Mouse (Mus musculus) monocyte, adult 5-6 weeks (primary cell): ENCODE measurements around the gene Krt86. TPM values are rescaled to one million over a fixed set of nuclear protein-coding genes. Genes with fewer than 3 reads are reported as not detected.
"Not testable (repeated sequence)": the region's sequence is repeated elsewhere in the genome, so short reads cannot be mapped to it uniquely, and the experiment has no call there.

ENCODE experiments used
- ATAC-seq: fragments of 153-309, 156-312 bp; replicated peaks from 2 replicates; pipeline ENCODE4 v1.8.0; 2017; ENCODE audit warnings: mild to moderate bottlenecking; ENCODE audit not compliant: low TSS enrichment, insufficient number of reproducible peaks, severe bottlenecking, poor library complexity, low FRiP score
- total RNA-seq: library from RNA; stranded (forward); fragments of 200-1000, 200-491, 200-594 nt; gene quantifications from 3 replicates; pipeline ENCODE4 v1.2.3, GENCODE M21; 2017

Krt86 gene
- total RNA-seq, 1 experiment from 2014 or later: not detected

DNA sequence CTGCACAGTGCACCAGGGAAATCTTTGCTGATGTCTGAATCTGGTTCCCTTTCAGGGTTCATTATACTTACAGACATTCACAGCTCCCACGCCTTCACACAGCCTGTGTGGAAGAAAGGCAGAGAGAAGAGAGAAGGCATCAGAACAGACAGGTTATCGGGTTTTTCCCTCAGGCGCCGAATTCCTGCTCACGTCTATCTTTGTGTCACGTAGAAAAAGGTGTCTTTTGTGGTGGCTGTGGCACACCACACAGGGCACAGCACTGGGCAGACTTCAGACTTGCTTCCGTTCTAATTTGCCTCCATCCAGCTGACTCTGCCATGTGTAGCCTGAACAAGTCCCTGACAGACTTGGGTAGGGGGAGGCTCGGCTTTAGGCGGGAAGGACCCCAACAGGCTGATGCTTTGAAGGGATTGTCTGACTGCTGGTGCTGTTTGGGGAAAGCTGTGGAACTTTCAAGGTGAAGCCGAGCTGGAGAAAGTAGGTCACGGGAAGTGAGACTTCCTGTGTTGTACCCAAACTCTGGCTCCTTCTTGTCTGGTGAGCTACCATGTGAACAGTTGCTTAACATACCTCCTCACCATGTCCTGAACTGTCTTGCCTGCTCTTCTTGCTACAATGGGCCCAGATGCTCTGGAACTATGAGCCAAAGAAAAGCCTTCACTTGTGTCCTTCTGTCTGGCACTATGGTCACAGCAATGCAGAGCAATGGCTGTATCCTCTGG, 12.8 kb downstream of the Krt86 start:
- ATAC-seq: no peak

DNA sequence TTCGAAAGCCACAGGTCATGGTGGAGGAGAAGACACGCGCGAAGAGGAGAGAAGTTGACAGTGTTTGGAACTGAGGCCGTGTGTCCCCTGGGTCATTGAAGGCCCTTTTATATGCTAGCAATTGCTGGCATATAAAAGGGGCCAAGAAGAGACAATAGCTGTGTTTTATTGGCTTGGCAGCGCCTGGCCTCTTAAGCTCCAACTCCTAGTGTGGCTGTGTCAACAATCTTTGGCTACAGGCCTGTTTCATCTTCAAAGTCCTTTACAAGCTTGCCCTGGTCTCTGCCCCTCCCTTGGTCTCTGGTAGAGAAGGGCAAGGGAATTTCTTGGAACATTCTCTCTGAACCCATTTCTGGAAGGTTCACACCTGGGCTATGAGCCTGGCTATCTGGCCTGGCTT, 18.2 kb downstream of the Krt86 start, which contains the start of gene Krt83:
Gene Krt83 (minus strand): TSS at position 82 of the 400 bp plus-strand sequence.
- ATAC-seq: no peak

DNA sequence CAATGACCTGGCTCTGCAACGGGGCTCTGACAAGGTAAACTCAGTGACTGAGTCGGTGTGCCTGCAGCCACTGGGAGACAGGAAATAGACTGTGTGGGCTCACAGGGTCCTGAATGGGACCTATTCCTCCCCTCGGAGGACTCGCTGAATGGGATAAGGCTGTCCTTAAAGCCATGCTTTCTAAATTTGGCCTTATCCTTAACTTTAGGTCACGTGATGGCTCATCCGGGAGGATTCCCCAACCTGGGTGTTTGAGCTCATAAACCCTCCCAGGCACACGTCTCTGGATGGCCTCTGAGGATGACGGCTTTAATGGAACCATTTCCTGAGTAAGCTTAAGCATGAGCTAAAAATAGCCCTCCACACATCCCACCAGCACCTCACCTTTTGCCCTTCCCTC, 19.4 kb downstream of the Krt86 start:
- ATAC-seq: no peak

DNA sequence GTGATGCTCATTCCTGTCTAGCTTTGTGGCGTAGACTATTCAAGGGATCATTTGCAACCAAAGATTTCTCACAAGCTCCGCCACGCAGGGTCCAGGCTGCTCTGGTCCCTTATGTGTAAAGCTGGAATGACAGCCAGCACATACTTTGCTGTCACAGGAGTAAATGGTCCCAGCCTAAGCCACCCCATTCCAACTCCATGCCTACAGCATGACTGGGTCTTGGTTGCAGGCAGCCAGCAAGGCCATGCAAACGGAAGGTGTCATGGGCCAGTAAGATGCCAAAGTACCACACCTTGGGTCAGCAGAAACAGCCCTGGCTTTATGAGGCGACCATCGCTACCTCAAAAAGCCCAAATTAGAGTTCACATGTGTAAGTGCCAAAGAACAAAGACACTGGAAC, 20.4 kb downstream of the Krt86 start:
- ATAC-seq: no peak

DNA sequence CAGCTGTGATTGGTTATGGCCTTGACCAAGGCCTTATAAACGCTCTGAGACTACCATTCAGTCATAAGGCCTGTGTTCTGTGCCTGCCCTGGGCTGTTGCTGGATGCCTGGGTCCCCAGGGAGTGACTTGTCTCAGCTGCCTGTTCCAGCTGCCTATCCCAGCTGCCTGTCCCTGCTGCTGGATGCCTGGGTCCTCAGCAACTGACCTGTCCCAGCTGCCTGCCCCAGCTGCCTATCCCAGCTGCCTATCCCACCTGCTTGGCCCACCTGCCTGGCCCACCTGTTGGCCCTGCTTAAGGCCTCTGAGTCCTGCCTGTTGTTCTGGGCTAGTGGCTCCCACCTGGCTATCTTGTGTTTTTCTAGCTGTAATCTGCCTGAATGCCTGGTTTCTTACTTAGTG, 20.9 kb downstream of the Krt86 start:
- ATAC-seq: no peak

- ATAC-seq: no peak
Observed at GRCm38 (mm10) chr15:101495266-101495665, 22.0 kb downstream of the Krt86 start.

- ATAC-seq: no peak
Observed at GRCm38 (mm10) chr15:101497181-101497580, 23.9 kb downstream of the Krt86 start.

DNA sequence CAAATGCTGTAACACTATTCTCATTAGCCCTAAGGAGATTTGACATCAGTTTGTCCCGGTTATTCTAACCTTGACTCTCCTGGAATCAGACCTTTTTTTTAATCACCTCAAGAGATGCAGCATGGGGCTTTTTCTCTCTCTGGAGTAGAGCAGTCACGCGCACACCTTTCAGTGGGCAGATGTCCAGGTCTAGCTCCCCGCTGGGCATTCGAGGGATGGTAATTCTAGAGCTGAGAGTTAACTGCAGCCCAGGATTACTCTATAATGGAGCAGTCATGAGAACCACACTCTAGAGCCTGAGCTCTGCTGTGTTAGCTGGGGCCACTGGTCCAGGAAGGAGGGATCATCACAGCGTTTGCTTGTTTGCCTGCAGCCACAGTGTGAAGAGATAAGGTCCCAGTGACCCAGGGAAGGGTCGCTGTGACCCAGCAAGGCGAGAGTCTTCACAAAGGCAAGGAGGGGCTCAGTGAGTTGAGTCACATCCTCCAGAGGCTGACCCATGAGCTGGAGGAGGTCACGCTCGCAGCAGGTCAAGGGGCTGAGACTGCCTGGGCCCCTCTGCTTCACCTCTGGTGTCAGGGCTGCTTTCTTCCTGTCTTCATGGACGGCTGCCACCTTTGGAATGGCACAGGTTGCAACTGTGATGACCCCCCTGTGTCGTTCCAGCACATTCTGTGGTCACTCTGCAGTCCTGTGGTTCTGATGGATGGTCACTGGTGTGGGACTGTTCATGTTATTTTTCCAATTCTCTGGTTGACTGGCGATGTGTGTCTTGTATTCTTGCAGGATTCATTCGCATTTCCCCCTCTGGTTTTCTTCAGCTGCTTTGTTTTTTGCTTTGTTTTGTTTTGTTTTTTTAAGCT, 33.8 kb downstream of the Krt86 start:
- no peak for ATAC-seq

DNA sequence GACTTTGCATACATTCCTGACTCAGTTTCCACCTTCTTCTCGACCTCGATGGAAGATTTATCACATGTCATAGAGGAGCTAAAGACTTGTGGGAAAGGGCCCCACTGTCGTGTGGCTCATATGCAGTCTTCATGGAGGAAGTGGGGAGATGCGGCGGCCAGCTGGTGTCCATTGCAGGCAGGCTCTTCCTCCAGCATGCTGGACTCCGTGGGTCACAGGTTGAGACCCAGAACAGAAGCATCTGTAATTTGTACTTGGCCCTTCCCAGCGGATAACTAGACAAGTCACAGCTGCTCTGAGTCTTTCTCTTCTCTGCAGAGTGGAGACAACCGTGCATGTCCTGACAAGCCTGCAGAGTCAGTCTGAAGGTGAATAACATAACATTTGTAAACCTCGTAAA, 35.0 kb downstream of the Krt86 start:
- no peak for ATAC-seq

DNA sequence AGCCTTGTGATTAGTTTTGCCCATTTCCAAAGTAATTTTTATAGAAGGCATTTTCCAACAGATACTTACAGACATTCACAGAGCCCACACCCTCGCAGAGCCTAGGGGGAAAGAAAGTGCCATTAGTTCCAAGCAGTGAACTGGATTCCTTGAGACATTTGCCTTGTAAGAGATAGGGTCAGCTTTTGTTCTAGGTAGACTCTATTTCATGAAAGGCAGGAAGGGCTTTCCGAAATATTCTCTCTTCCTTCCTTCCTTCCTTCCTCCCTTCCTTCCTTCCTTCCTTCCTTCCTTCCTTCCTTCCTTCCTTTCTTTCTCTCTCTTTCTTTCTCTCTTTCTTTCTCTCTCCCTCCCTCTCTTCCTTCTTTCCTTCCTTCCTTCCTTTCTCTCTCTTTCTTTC, 43.9 kb downstream of the Krt86 start, which contains the start of gene Gm49425:
Gene Gm49425 (minus strand): TSS at position 101 of the 400 bp plus-strand sequence.
- not testable (repeated sequence) for ATAC-seq

DNA sequence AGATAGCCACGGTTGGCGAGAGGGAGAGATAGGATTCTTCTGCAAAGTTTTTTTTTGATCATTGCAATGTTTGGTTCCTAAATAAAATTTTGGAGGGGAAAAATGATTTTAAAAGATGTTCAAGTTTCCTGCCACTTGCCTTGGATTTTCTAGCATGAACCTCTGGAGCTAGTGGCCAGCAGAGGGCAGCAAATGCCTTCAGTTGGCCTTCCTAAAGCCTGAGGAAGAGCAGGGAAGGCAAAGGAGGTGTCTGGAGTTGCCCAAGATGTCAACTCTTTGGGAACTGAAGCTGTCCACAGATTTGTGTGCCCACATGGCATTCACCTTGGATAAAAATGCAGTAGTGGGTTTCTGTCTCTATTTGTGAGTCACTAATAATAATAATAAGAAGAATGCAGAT, 46.5 kb downstream of the Krt86 start:
- ATAC-seq: 0 out of 2 replicates have a peak, but pooled peaks have one; percentile 53

- no peak for ATAC-seq
Observed at GRCm38 (mm10) chr15:101522556-101523232, 49.4 kb downstream of the Krt86 start.

Other genes starting within 250 kb of the Krt86 start
- gene Grasp, start 249.3 kb upstream of the Krt86 start, total RNA-seq: 4.9 to 10.8 TPM (median 9.0 TPM) in 3 replicates
- gene Nr4a1, start 219.2 kb upstream of the Krt86 start, total RNA-seq: 717 to 1,434 TPM (median 717 TPM) in 3 replicates
- 52.9 to 72.0 TPM (median 58.7 TPM) in 3 replicates for gene Atg101, start 189.2 kb upstream of the Krt86 start, total RNA-seq
- gene 6030408B16Rik, start 180.3 kb upstream of the Krt86 start, total RNA-seq: 0.75 to 1.4 TPM in 2 of 3 replicates, not detected in the other
- gene Krt80, start 103.3 kb upstream of the Krt86 start, total RNA-seq: 124 to 181 TPM (median 163 TPM) in 3 replicates
- gene Krt7, start 62.4 kb upstream of the Krt86 start, total RNA-seq: 3.0 to 8.2 TPM (median 4.9 TPM) in 3 replicates
- gene Krt87, start 34.7 kb upstream of the Krt86 start, total RNA-seq: not detected in 3 replicates
- gene Krt88, start 25.7 kb upstream of the Krt86 start, total RNA-seq: not detected in 3 replicates
- gene Krt81, start 9.7 kb upstream of the Krt86 start, total RNA-seq: not detected in 3 replicates
- gene Krt83, start 18.0 kb downstream of the Krt86 start, total RNA-seq: not detected in 3 replicates
- gene Gm49425, start 43.8 kb downstream of the Krt86 start, total RNA-seq: not detected in 3 replicates
- gene Krt84, start 59.3 kb downstream of the Krt86 start, total RNA-seq: not detected in 3 replicates
- not detected in 3 replicates for gene Krt82, start 77.2 kb downstream of the Krt86 start, total RNA-seq
- gene Krt90, start 89.5 kb downstream of the Krt86 start, total RNA-seq: not detected in 3 replicates
- gene Krt75, start 100.4 kb downstream of the Krt86 start, total RNA-seq: not detected in 3 replicates
- not detected in 3 replicates for gene Gm5414, start 154.7 kb downstream of the Krt86 start, total RNA-seq
- not detected in 3 replicates for gene Gm5478, start 173.9 kb downstream of the Krt86 start, total RNA-seq
- not detected in 3 replicates for gene Krt6b, start 206.8 kb downstream of the Krt86 start, total RNA-seq
- gene Krt6a, start 220.8 kb downstream of the Krt86 start, total RNA-seq: not detected in 3 replicates
- not detected in 3 replicates for gene Krt5, start 239.4 kb downstream of the Krt86 start, total RNA-seq